Mouse (Mus musculus) megakaryocyte, embryonic 14.5 days (primary cell): ENCODE data around the gene Slc25a21. TPM values are rescaled to one million over a fixed set of nuclear protein-coding genes. Genes with fewer than 3 reads are reported as not detected.
A peak's percentile ranks its signal among the peaks of the same experiment; 100 is the strongest.

Experiments
- H3K27me3 ChIP-seq: replicated peaks from 2 replicates; pipeline ENCODE3; 2012; ENCODE audit warnings: inconsistent platforms
- H3K36me3 ChIP-seq: replicated peaks from 2 replicates; pipeline ENCODE3; 2012; ENCODE audit warnings: low read length, inconsistent platforms, mixed read lengths
- H3K4me1 ChIP-seq: 2 replicates; pipeline ENCODE4 v1.6.1; 2012; ENCODE audit warnings: inconsistent platforms
- H3K4me3 ChIP-seq: replicated peaks from 2 replicates; pipeline ENCODE3; 2012; ENCODE audit warnings: moderate library complexity, mild to moderate bottlenecking, inconsistent platforms
- H3K9me3 ChIP-seq: 2 replicates; pipeline ENCODE4 v1.6.1; 2012; ENCODE audit warnings: inconsistent platforms
- FLI1 ChIP-seq: IDR thresholded peaks from 2 replicates; pipeline ENCODE4 v1.6.1; 2012; ENCODE audit warnings: low read length, inconsistent platforms, mixed read lengths
- GATA1 ChIP-seq: IDR thresholded peaks from 3 replicates; pipeline ENCODE4 v1.6.1; 2012; ENCODE audit warnings: mixed read lengths, low read length, inconsistent platforms, borderline replicate concordance
- polyA plus RNA-seq: library from polyadenylated mRNA; stranded (reverse); fragments of >175 nt; gene quantifications from 2 replicates; pipeline ENCODE4 v1.2.3, GENCODE M21; 2012; ENCODE audit warnings: low replicate concordance; ENCODE audit not compliant: insufficient read depth

Gene Slc25a21
- polyA plus RNA-seq, 1 experiment: 0.18 TPM

GRCm38 (mm10) chr12:56694361-56694760 lies 502.9 kb downstream of the Slc25a21 start:
- Histone ChIP-seq H3K4me1 (peaks cover 56% of the 10 kb centered on the region), H3K36me3 (no peaks in the 10 kb centered on the region), H3K4me3 (no peak overlapping the region), H3K9me3 (peaks cover 57% of the 10 kb centered on the region), H3K27me3 (peaks cover 97% of the 10 kb centered on the region)
- no peak for TF ChIP-seq FLI1
- TF ChIP-seq GATA1: no peak

GRCm38 (mm10) chr12:56693411-56694098 lies 503.7 kb downstream of the Slc25a21 start:
- H3K4me3 ChIP-seq: no peak overlapping the region
- peaks cover 99% of the 10 kb centered on the region for H3K27me3 ChIP-seq
- H3K9me3 ChIP-seq: peaks cover 65% of the 10 kb centered on the region
- peaks cover 56% of the 10 kb centered on the region for H3K4me1 ChIP-seq
- no peak for TF ChIP-seq FLI1
- no peak for TF ChIP-seq GATA1
- no peaks in the 10 kb centered on the region for H3K36me3 ChIP-seq

- H3K36me3 ChIP-seq: no peaks in the 10 kb centered on the region
- H3K4me3 ChIP-seq: peak overlapping the region; percentile 53
- H3K27me3 ChIP-seq: peaks cover 99% of the 10 kb centered on the region
- TF ChIP-seq GATA1: no peak
- no peak for TF ChIP-seq FLI1
- H3K4me1 ChIP-seq: peaks cover 53% of the 10 kb centered on the region
- peaks cover 72% of the 10 kb centered on the region for H3K9me3 ChIP-seq
Observed at GRCm38 (mm10) chr12:56692536-56692935, 504.7 kb downstream of the Slc25a21 start.

GRCm38 (mm10) chr12:56691427-56692079 lies 505.7 kb downstream of the Slc25a21 start, which contains the start of gene Pax9:
Gene Pax9, plus strand, starts transcription at chr12:56691767.
- Histone ChIP-seq H3K4me3 (peak within 1 kb of the TSS; percentile 53), H3K4me1 (peaks cover 44% of the 10 kb centered on the region), H3K36me3 (no peaks in the 10 kb centered on the region), H3K27me3 (peaks cover 95% of the 10 kb centered on the region), H3K9me3 (peaks cover 70% of the 10 kb centered on the region)
- TF ChIP-seq FLI1 (no peak), GATA1 (no peak)

- Histone ChIP-seq H3K4me1 (peaks cover 38% of the 10 kb centered on the region), H3K36me3 (no peaks in the 10 kb centered on the region), H3K27me3 (peaks cover 92% of the 10 kb centered on the region), H3K9me3 (peaks cover 64% of the 10 kb centered on the region), H3K4me3 (no peak overlapping the region)
- TF ChIP-seq FLI1 (no peak), GATA1 (no peak)
Observed at GRCm38 (mm10) chr12:56691001-56691400, 506.3 kb downstream of the Slc25a21 start.

- Histone ChIP-seq H3K36me3 (no peaks in the 10 kb centered on the region), H3K4me3 (no peak overlapping the region), H3K4me1 (peaks cover 32% of the 10 kb centered on the region), H3K27me3 (peaks cover 85% of the 10 kb centered on the region), H3K9me3 (peaks cover 58% of the 10 kb centered on the region)
- TF ChIP-seq GATA1: no peak
- TF ChIP-seq FLI1: no peak
Observed at GRCm38 (mm10) chr12:56690366-56690765, 506.9 kb downstream of the Slc25a21 start.

- no peak overlapping the region for H3K4me3 ChIP-seq
- no peak for TF ChIP-seq GATA1
- TF ChIP-seq FLI1: no peak
- H3K36me3 ChIP-seq: no peaks in the 10 kb centered on the region
- H3K27me3 ChIP-seq: peaks cover 79% of the 10 kb centered on the region
- H3K4me1 ChIP-seq: peaks cover 25% of the 10 kb centered on the region
- H3K9me3 ChIP-seq: peaks cover 52% of the 10 kb centered on the region
Observed at GRCm38 (mm10) chr12:56689736-56690135, 507.5 kb downstream of the Slc25a21 start.

- peaks cover 50% of the 10 kb centered on the region for H3K9me3 ChIP-seq
- peaks cover 75% of the 10 kb centered on the region for H3K27me3 ChIP-seq
- TF ChIP-seq GATA1 (no peak), FLI1 (no peak)
- no peaks in the 10 kb centered on the region for H3K36me3 ChIP-seq
- H3K4me3 ChIP-seq: no peak overlapping the region
- H3K4me1 ChIP-seq: peaks cover 23% of the 10 kb centered on the region
Observed at GRCm38 (mm10) chr12:56689331-56689730, 507.9 kb downstream of the Slc25a21 start.

GRCm38 (mm10) chr12:56688920-56689319 lies 508.4 kb downstream of the Slc25a21 start:
- TF ChIP-seq GATA1 (no peak), FLI1 (no peak)
- H3K4me1 ChIP-seq: peaks cover 23% of the 10 kb centered on the region
- no peaks in the 10 kb centered on the region for H3K36me3 ChIP-seq
- peaks cover 50% of the 10 kb centered on the region for H3K9me3 ChIP-seq
- no peak overlapping the region for H3K4me3 ChIP-seq
- H3K27me3 ChIP-seq: peaks cover 73% of the 10 kb centered on the region

GRCm38 (mm10) chr12:56688482-56688840 lies 508.8 kb downstream of the Slc25a21 start:
- no peak for TF ChIP-seq GATA1
- no peak for TF ChIP-seq FLI1
- no peak overlapping the region for H3K4me3 ChIP-seq
- no peaks in the 10 kb centered on the region for H3K36me3 ChIP-seq
- H3K9me3 ChIP-seq: peaks cover 47% of the 10 kb centered on the region
- H3K27me3 ChIP-seq: peaks cover 71% of the 10 kb centered on the region
- H3K4me1 ChIP-seq: peaks cover 23% of the 10 kb centered on the region
